ENCODE assay signal across 11 mouse cellular contexts in genomic region chr11:4299191-4299590, GRCm38 (mm10). TPM values are rescaled to one million over a fixed set of nuclear protein-coding genes. Genes with fewer than 3 reads are reported as not detected.
DNase-seq lines count a peak whose midpoint lies in the region; ATAC-seq lines count a peak whose summit lies in the region.
"Had no signal": no experiment of that assay in that cellular context is flagged by ENCODE, and none has a peak within 500 bp of the region (broad histone marks: within the 10 kb centered on the region; RNA-seq: fewer than 3 reads in every experiment).

No protein-coding gene starts in this region.

- no peak for ATAC-seq in inflammation-experienced regulatory T-cells, adult 6 months
- ATAC-seq: forebrain, embryonic 16.5 days had no signal

- intact Hi-C loops in left cerebral cortex, postnatal 14 days (cut with DNase I) = no loop called here
- intact Hi-C loops in left cerebral cortex, postnatal 10 days (cut with DNase I) = no loop called here

- peak; percentile 30 for DNase-seq in adrenal gland, postnatal 25 days
- no peak for DNase-seq in adrenal gland, postnatal 4 days (ENCODE audit: low spot score in 2 of 2)
- peak; percentile 93 for DNase-seq in 3134 (ENCODE audit: extremely low read depth, insufficient read length, low spot score)
- DNase-seq in adrenal gland, postnatal 36 days = peak; percentile 25 to 65
- DNase-seq in kidney, adult 8-10 months = peak; percentile 45 to 46
- DNase-seq in left cerebral cortex, postnatal 14 days (ENCODE audit: low spot score in 2 of 2) = no peak
- no peak for DNase-seq in left cerebral cortex, postnatal 10 days (ENCODE audit: extremely low spot score in 1 of 2, low spot score in 2 of 2)
- DNase-seq: cerebellum, adult 9-10 months had no signal

RNA-seq across cellular contexts. Expression of gene Lif, which starts 41.8 kb away (rescaled TPM):
- 0.09 TPM in 1 of 2 replicates, not detected in the other for total RNA-seq in adrenal gland, postnatal 25 days (2021)
- total RNA-seq in adrenal gland, postnatal 4 days (2021) = under 1 TPM; 0.76 to 0.99 TPM
- total RNA-seq in adrenal gland, postnatal 36 days (2021) = under 1 TPM; 0.10 to 0.56 TPM
- polyA plus RNA-seq in inflammation-experienced regulatory T-cells, adult 6 months (2017; shearing (Covaris generic)) = 1 to 10 TPM; 1.9 to 2.6 (median 2.5) TPM
- total RNA-seq in left cerebral cortex, postnatal 14 days (2021) = under 1 TPM; 0.15 to 0.59 TPM
- total RNA-seq in left cerebral cortex, postnatal 10 days (2021) = under 1 TPM in 1 of 2 experiments, not detected in 1; 0.09 TPM
- polyA plus RNA-seq: hindbrain, embryonic 11.5 days had no signal

Comparison
In these comparisons a context has a peak if more than half of its experiments do, and no peak if none do; other contexts are left out.
1. DNase-seq: peak in adrenal gland, postnatal 25 days (single experiment), 3134 (single experiment), adrenal gland, postnatal 36 days (2 of 2) and kidney, adult 8-10 months (2 of 2); none in adrenal gland, postnatal 4 days (0 of 2), left cerebral cortex, postnatal 14 days (0 of 2) and left cerebral cortex, postnatal 10 days (0 of 2).